Mouse (Mus musculus): ENCODE measurements around the gene Uvssa.
"Not testable (repeated sequence)": the region's sequence is repeated elsewhere in the genome, so short reads cannot be mapped to it uniquely, and the experiment has no call there.

Uvssa gene

GRCm38 (mm10) chr5:33378302-33378854, at the start of gene Uvssa:
TSS of gene Uvssa (plus strand) at chr5:33378549.
- DNase-seq (ENCODE audit: low read depth, low spot score) = peak; percentile 99

GRCm38 (mm10) chr5:33334381-33335272, 43.7 kb upstream of the Uvssa start:
- DNase-seq (ENCODE audit: low read depth, low spot score) = no peak

- peak; percentile 98 for DNase-seq (ENCODE audit: low read depth, low spot score)
Observed at GRCm38 (mm10) chr5:33335273-33335976, 42.9 kb upstream of the Uvssa start, which contains the start of gene Maea. TSS of gene Maea (plus strand) at chr5:33335509.

- peak; percentile 76 for DNase-seq (ENCODE audit: low read depth, low spot score)
Observed at GRCm38 (mm10) chr5:33335977-33336360, 42.4 kb upstream of the Uvssa start.

DNA sequence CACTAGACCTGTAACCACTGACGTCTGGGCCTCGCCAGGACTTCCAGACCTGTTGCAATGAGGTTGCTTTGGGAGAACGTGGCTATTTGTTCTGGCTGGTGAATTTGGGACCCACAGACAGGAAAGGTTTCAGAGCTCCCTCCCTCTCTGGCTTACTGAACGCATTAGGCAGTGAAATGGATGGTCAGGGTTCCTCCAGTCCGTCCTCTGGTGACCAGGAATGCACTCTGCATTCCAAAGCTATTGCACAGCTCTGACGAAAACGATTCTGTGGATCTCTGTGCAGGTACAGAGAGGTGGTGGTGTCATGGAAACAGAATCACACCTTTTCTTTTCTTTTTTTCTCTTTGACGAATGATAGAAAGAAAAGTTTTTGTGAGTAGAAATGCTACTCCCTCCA, 41.1 kb upstream of the Uvssa start:
- DNase-seq (ENCODE audit: low read depth, low spot score) = peak; percentile 20

DNA sequence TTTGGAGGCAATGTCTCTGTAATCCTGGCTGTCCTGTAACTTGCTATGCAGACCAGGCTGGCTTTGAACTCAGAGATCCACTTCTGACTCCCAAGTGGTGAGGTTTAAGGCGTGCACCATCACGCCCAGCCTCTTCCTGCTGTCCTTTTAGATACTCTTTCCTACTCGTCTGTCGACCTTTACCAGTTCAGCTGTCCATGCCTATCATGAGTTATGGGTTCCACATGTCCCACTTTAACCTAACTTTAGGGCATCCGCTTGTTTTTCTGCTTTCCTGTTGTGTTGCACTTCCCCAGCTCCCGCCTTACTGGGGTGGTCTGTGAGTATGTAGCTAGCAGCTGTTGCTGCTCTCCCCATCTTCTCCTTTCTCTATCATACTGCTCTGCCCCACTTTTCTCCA, 37.2 kb upstream of the Uvssa start:
- no peak for DNase-seq (ENCODE audit: low read depth, low spot score)

DNA sequence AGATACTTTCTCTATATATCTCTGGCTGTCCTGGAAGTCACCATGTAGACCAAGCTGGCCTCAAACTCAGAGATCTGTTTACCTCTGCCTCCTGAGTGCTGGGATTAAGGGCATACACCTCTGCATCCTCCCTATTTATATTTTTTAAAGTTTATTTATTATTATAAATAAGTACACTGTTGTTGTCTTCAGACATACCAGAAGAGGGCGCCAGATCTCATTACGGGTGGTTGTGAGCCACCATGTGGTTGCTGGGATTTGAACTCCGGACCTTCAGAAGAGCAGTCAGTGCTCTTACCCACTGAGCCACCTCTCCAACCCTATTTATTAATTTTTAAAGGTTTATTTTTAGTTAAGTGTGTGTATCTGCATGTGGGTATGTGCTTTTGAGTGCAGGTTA, 36.1 kb upstream of the Uvssa start:
- not testable (repeated sequence) for DNase-seq (ENCODE audit: low read depth, low spot score)

DNA sequence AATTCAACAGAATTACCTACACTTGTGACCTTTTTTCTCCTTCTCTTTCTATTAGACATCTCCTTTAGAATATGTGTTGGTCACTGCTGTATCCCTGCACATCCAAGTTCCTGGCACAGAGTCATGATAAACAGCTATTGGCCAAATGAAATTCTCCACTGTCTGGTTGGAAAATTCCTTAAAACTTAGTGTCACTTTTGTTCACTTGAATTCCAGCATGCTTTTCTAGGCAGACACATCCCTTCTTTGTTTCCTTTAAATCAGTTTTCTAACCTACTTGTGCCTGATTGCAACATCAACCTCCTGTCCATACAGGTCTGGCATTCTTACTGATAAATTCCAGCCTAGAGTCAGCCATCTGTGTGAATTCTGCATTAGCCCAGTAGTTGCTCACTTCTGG, 35.5 kb upstream of the Uvssa start:
- no peak for DNase-seq (ENCODE audit: low read depth, low spot score)

GRCm38 (mm10) chr5:33343571-33343970, 34.8 kb upstream of the Uvssa start:
- DNase-seq (ENCODE audit: low read depth, low spot score) = no peak

DNA sequence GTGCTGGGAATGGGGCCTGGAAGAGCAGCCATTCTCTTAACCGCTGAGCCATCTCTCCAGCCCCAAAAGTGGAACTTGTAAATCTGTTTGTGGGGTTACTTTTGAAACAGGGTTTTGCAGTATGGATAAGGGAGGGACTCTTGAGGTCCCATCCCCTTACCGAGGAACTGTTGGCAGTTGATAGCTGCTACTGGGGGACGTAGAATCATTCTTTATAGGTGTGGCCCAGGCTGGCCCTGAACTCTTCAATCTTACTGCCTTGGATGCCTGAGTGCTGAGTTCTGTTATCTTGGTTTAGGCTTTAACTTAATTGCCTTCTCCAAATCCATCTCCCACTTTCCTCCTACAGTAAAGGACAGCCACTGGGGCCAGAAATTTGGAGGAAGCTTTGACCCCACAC, 34.3 kb upstream of the Uvssa start:
- no peak for DNase-seq (ENCODE audit: low read depth, low spot score)

DNA sequence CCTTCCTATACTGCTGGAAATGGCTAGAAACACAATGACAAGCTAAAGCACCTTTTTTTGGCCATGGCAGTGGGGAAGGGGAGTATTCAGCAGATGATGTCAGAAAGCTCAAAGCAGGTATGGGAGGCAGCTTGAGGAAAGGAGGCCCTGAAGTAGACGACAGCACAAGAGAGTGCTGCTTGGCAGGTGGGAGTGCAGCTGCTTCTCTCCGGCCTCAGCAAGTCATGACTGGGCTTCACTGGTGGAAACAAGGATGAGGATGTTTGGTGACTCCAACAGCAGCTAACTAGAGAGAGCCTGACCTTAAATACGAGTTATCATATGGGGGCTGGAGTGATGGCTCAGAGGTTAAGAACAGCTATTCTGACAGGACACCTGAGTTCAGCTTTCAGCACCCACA, 30.7 kb upstream of the Uvssa start:
- no peak for DNase-seq (ENCODE audit: low read depth, low spot score)

- no peak for DNase-seq (ENCODE audit: low read depth, low spot score)
Observed at GRCm38 (mm10) chr5:33349205-33349604, 29.1 kb upstream of the Uvssa start.

GRCm38 (mm10) chr5:33349706-33350105, 28.6 kb upstream of the Uvssa start:
- DNase-seq (ENCODE audit: low read depth, low spot score) = no peak

- no peak for DNase-seq (ENCODE audit: low read depth, low spot score)
Observed at GRCm38 (mm10) chr5:33351556-33352272, 26.6 kb upstream of the Uvssa start.

- DNase-seq (ENCODE audit: low read depth, low spot score) = no peak
Observed at GRCm38 (mm10) chr5:33352273-33352645, 26.1 kb upstream of the Uvssa start.

DNA sequence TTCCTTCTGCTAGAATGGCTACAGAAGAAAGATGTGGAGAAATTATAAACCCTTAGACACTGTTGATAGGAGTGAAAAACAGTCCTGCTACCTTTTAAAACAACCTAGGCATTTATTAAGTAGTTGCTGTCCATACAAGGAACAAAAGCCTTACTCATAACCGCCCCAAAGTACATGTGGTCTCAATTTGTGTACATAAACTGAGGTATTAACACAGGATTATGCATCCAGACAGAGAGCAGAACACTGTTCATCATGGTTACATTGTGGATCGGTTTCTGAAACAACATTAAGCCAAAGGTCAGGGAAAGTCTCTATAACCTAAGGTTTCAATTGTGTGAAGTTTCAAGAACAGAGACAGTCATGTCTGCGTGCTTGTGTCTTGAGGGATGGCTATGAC, 25.3 kb upstream of the Uvssa start:
- DNase-seq (ENCODE audit: low read depth, low spot score) = no peak

GRCm38 (mm10) chr5:33357494-33357893, 20.9 kb upstream of the Uvssa start:
- DNase-seq (ENCODE audit: low read depth, low spot score) = no peak

- DNase-seq (ENCODE audit: low read depth, low spot score) = no peak
Observed at GRCm38 (mm10) chr5:33358467-33358866, 19.9 kb upstream of the Uvssa start.

GRCm38 (mm10) chr5:33363263-33363662, 15.1 kb upstream of the Uvssa start:
- no peak for DNase-seq (ENCODE audit: low read depth, low spot score)

- DNase-seq (ENCODE audit: low read depth, low spot score) = no peak
Observed at GRCm38 (mm10) chr5:33368651-33369050, 9.7 kb upstream of the Uvssa start.

DNA sequence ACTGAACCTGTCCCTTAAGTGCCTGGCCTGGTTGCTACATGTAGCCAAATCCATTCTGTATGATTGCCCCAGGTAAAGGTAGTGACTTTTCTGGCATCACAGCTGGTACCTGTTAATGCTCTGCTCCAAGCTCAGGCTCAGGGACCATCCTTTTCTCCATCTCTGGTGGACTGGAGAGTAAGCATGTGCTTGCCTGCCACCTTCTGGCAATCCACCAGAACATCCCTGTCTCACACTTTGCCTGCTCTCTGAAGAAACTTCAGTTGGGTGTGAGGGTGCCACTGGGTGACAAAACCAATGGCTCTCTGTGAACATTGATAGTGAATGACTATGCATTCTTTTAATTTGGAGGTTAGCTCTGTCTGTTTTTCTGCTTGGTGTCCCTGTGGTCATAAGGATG, 7.2 kb upstream of the Uvssa start:
- DNase-seq (ENCODE audit: low read depth, low spot score) = peak; percentile 18

- DNase-seq (ENCODE audit: low read depth, low spot score) = no peak
Observed at GRCm38 (mm10) chr5:33371668-33372067, 6.7 kb upstream of the Uvssa start.

Measured in R1 (cell line).